In the genomic region with DNA sequence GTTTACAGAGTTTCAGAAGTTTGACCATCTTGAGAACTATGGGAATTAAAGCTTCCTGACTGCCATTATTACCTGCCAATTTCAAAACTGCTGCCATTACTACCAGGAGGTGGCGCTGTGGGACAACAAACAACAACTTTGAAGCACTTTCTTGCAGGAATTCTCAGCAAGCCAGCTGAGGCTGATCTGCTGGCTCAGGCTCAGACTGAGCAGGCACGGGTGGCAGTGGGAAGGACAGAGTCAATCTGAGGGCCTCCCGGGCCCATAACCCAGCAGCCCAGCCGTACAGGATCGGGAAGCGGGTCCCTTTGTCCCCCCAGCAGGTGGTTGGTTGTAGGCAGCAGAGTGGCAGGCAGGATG, we compare ENCODE assay signal across 7 mouse cellular contexts. TPM values are rescaled to one million over a fixed set of nuclear protein-coding genes. Genes with fewer than 3 reads are reported as not detected.
DNase-seq lines count a peak whose midpoint lies in the region; ATAC-seq and TF ChIP-seq lines count a peak whose summit lies in the region.

No protein-coding gene starts in this region.

- no peak overlapping the region for H3K27ac ChIP-seq in intestine, postnatal 0 days (ENCODE audit: low read depth, low read length)
- H3K27ac ChIP-seq in midbrain, embryonic 15.5 days = no peak overlapping the region

- intact Hi-C loops in left cerebral cortex, postnatal 4 days (cut with DNase I) = no loop called here

- H3K36me3 ChIP-seq in intestine, postnatal 0 days (ENCODE audit: control insufficient read depth, insufficient read depth) = peaks cover 5% of the 10 kb centered on the region; the same call in 1 of the 2 replicates
- no peaks in the 10 kb centered on the region for H3K36me3 ChIP-seq in midbrain, embryonic 15.5 days (replicated peaks)

- DNase-seq in adrenal gland, postnatal 14 days = peak; percentile 92
- peak; percentile 82 for DNase-seq in embryo, embryonic 11.5 days (ENCODE audit: low read depth, low spot score)
- DNase-seq in gonadal fat pad, adult 2 months (ENCODE audit: low read depth) = peak; percentile 64
- peak; percentile 90 for DNase-seq in left cerebral cortex, postnatal 4 days
- DNase-seq in spleen, postnatal 36 days (ENCODE audit: low spot score in 2 of 2) = peak; percentile 8 to 40

- H3K4me2 ChIP-seq in intestine, postnatal 0 days (replicated peaks; ENCODE audit: low read depth) = peak overlapping the region; percentile 67
- H3K4me2 ChIP-seq in midbrain, embryonic 15.5 days = peak overlapping the region; percentile 43; the same call in 1 of the 2 replicates

- TF ChIP-seq CTCF in intestine, postnatal 0 days (IDR thresholded peaks at IDR 0.05; ENCODE audit: low read depth) = peak; percentile 96

- no peaks in the 10 kb centered on the region for H3K27me3 ChIP-seq in intestine, postnatal 0 days (replicated peaks; ENCODE audit: control insufficient read depth, insufficient read depth, low read length)
- H3K27me3 ChIP-seq in midbrain, embryonic 15.5 days (replicated peaks) = peaks cover 13% of the 10 kb centered on the region; the same call in 1 of the 2 replicates

- H3K9me3 ChIP-seq in intestine, postnatal 0 days (ENCODE audit: control insufficient read depth) = no peaks in the 10 kb centered on the region
- no peaks in the 10 kb centered on the region for H3K9me3 ChIP-seq in midbrain, embryonic 15.5 days

- H3K4me3 ChIP-seq in intestine, postnatal 0 days (ENCODE audit: low read depth, low read length) = peak overlapping the region; percentile 21; the same call in 1 of the 2 replicates
- H3K4me3 ChIP-seq in midbrain, embryonic 15.5 days = no peak overlapping the region

- H3K4me1 ChIP-seq in intestine, postnatal 0 days (replicated peaks; ENCODE audit: control insufficient read depth, insufficient read depth, low read length) = no peaks in the 10 kb centered on the region
- peaks cover 6% of the 10 kb centered on the region for H3K4me1 ChIP-seq in midbrain, embryonic 15.5 days

- 3% methylated on average over 6 of the region's 6 CpGs for WGBS in intestine, postnatal 0 days
- 7% methylated on average over 6 of the region's 6 CpGs for WGBS in midbrain, embryonic 15.5 days

- H3K9ac ChIP-seq in intestine, postnatal 0 days (ENCODE audit: low read depth, low read length) = no peak overlapping the region
- H3K9ac ChIP-seq in midbrain, embryonic 15.5 days = no peak overlapping the region

- ATAC-seq in intestine, postnatal 0 days = peak; percentile 40; the same call in 1 of the 2 replicates
- ATAC-seq in midbrain, embryonic 15.5 days (replicated peaks) = peak; percentile 70; the same call in 1 of the 2 replicates

RNA-seq across cellular contexts. Expression of a gene that starts 13.7 kb away (rescaled TPM):
- 1.6 and 1.8 TPM in 2 replicates for total RNA-seq in adrenal gland, postnatal 14 days (2021)
- 29.4 and 35.8 TPM in 2 replicates for polyA plus RNA-seq in gonadal fat pad, adult 2 months (2012; rRNA removed)
- polyA plus RNA-seq in intestine, postnatal 0 days (2015; fragmentation: Nextera tagmentation; extraction: Ambion mirVana) = 3.0 and 3.4 TPM in 2 replicates
- under 1 TPM; 0.40 to 0.79 TPM for total RNA-seq in left cerebral cortex, postnatal 4 days (2021)
- 0.23 and 0.46 TPM in 2 replicates for polyA plus RNA-seq in midbrain, embryonic 15.5 days (2015; fragmentation: Nextera tagmentation; extraction: Ambion mirVana)

RNA-seq across cellular contexts. Expression of a gene that starts 24.4 kb away (rescaled TPM):
- not detected in 2 replicates for total RNA-seq in adrenal gland, postnatal 14 days (2021)
- not detected in 2 replicates for polyA plus RNA-seq in gonadal fat pad, adult 2 months (2012; rRNA removed)
- polyA plus RNA-seq in intestine, postnatal 0 days (2015; fragmentation: Nextera tagmentation; extraction: Ambion mirVana) = not detected in 2 replicates
- not detected for total RNA-seq in left cerebral cortex, postnatal 4 days (2021)
- polyA plus RNA-seq in midbrain, embryonic 15.5 days (2015; fragmentation: Nextera tagmentation; extraction: Ambion mirVana) = not detected in 2 replicates

RNA-seq across cellular contexts. Expression of a gene that starts 40.9 kb away (rescaled TPM):
- 0.64 and 2.7 TPM in 2 replicates for total RNA-seq in adrenal gland, postnatal 14 days (2021)
- 6.7 and 15.1 TPM in 2 replicates for polyA plus RNA-seq in gonadal fat pad, adult 2 months (2012; rRNA removed)
- 75.4 and 93.3 TPM in 2 replicates for polyA plus RNA-seq in intestine, postnatal 0 days (2015; fragmentation: Nextera tagmentation; extraction: Ambion mirVana)
- total RNA-seq in left cerebral cortex, postnatal 4 days (2021) = not detected
- polyA plus RNA-seq in midbrain, embryonic 15.5 days (2015; fragmentation: Nextera tagmentation; extraction: Ambion mirVana) = 0.18 TPM in 1 of 2 replicates, not detected in the other

Comparison
In these comparisons a context has a peak if more than half of its experiments do, and no peak if none do; other contexts are left out.
1. DNase-seq: peak in every context shown above with its lines; median percentile 92 in adrenal gland, postnatal 14 days; 90 in left cerebral cortex, postnatal 4 days; 82 in embryo, embryonic 11.5 days; 64 in gonadal fat pad, adult 2 months; 24 in spleen, postnatal 36 days.